Mouse (Mus musculus): Measurements from ENCODE around the gene Cox8a. TPM values are rescaled to one million over a fixed set of nuclear protein-coding genes. Genes with fewer than 3 reads are reported as not detected.
A peak's percentile ranks its signal among the peaks of the same experiment; 100 is the strongest.

Gene Cox8a
- total and polyA plus RNA-seq, 3 experiments = 374 to 934 (median 515) TPM

GRCm38 (mm10) chr19:7205326-7205725, 12.1 kb downstream of the Cox8a start:
- Histone ChIP-seq H3K27me3 (ENCODE audit: insufficient read depth, low read length) (no peaks in the 10 kb centered on the region), H3K9me3 (replicated peaks) (no peaks in the 10 kb centered on the region), H3K4me3 (ENCODE audit: low read depth, low read length) (peak overlapping the region; percentile 93), H3K36me3 (replicated peaks) (peaks cover 56% of the 10 kb centered on the region), H3K4me1 (ENCODE audit: insufficient read depth, low read depth, low read length) (peaks cover 44% of the 10 kb centered on the region)
- TF ChIP-seq CTCF (IDR thresholded peaks at IDR 0.05; ENCODE audit: low read depth, low read length) (no peak), TAL1 (conservative IDR thresholded peaks at IDR 0.05; ENCODE audit: low read depth, low read length) (no peak), GATA2 (IDR thresholded peaks at IDR 0.05; ENCODE audit: borderline replicate concordance, low read depth, low read length) (no peak), GATA1 (IDR thresholded peaks at IDR 0.05; ENCODE audit: borderline replicate concordance, low read length) (no peak), POLR2AphosphoS5 (IDR thresholded peaks at IDR 0.05; ENCODE audit: insufficient replicate concordance, low read depth, low read length) (no peak)
- ATAC-seq (ENCODE audit: extremely low read depth, insufficient number of reproducible peaks, low FRiP score, poor library complexity, severe bottlenecking) (no peak), DNase-seq (ENCODE audit: low spot score) (no peak)

DNA sequence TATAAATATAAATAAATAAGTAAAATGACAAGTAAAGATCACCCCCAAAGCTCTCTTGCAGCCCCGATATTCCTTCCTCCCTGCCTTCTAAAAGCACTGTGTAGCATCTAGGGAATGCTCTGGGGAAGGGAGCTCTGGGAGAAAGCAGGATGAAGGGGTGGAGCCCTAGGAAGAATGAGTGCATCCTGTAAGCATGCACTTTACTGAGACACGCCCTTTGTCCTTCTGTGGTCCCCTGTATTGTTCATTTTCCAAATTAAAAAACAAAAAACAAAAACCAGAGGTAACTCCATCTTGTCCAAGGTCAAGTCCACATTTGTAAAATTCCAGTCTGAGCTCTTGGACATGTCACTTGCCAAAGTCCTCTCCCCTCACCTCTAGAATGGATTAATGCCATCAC, 12.5 kb downstream of the Cox8a start:
- peaks cover 46% of the 10 kb centered on the region for H3K4me1 ChIP-seq (ENCODE audit: insufficient read depth, low read depth, low read length)
- TF ChIP-seq TAL1 (conservative IDR thresholded peaks at IDR 0.05; ENCODE audit: low read depth, low read length) (no peak), POLR2AphosphoS5 (IDR thresholded peaks at IDR 0.05; ENCODE audit: insufficient replicate concordance, low read depth, low read length) (no peak), GATA2 (IDR thresholded peaks at IDR 0.05; ENCODE audit: borderline replicate concordance, low read depth, low read length) (no peak), CTCF (IDR thresholded peaks at IDR 0.05; ENCODE audit: low read depth, low read length) (no peak), GATA1 (IDR thresholded peaks at IDR 0.05; ENCODE audit: borderline replicate concordance, low read length) (no peak)
- H3K27me3 ChIP-seq (ENCODE audit: insufficient read depth, low read length) = no peaks in the 10 kb centered on the region
- H3K4me3 ChIP-seq (ENCODE audit: low read depth, low read length) = peak overlapping the region; percentile 93
- H3K36me3 ChIP-seq (replicated peaks) = peaks cover 58% of the 10 kb centered on the region
- ATAC-seq (ENCODE audit: extremely low read depth, insufficient number of reproducible peaks, low FRiP score, poor library complexity, severe bottlenecking) = no peak
- H3K9me3 ChIP-seq (replicated peaks) = no peaks in the 10 kb centered on the region
- no peak for DNase-seq (ENCODE audit: low spot score)

GRCm38 (mm10) chr19:7200427-7200826, 17.0 kb downstream of the Cox8a start:
- DNase-seq (ENCODE audit: low spot score) (no peak), ATAC-seq (ENCODE audit: extremely low read depth, insufficient number of reproducible peaks, low FRiP score, poor library complexity, severe bottlenecking) (no peak)
- peaks cover 92% of the 10 kb centered on the region for H3K36me3 ChIP-seq (replicated peaks)
- no peak overlapping the region for H3K4me3 ChIP-seq (ENCODE audit: low read depth, low read length)
- TF ChIP-seq CTCF (IDR thresholded peaks at IDR 0.05; ENCODE audit: low read depth, low read length) = no peak
- no peaks in the 10 kb centered on the region for H3K27me3 ChIP-seq (ENCODE audit: insufficient read depth, low read length)
- H3K9me3 ChIP-seq (replicated peaks) = no peaks in the 10 kb centered on the region
- H3K4me1 ChIP-seq (ENCODE audit: insufficient read depth, low read depth, low read length) = peaks cover 68% of the 10 kb centered on the region

- DNase-seq (ENCODE audit: low spot score) (no peak), ATAC-seq (ENCODE audit: extremely low read depth, insufficient number of reproducible peaks, low FRiP score, poor library complexity, severe bottlenecking) (no peak)
- peaks cover 88% of the 10 kb centered on the region for H3K36me3 ChIP-seq (replicated peaks)
- no peak for TF ChIP-seq POLR2AphosphoS5 (IDR thresholded peaks at IDR 0.05; ENCODE audit: insufficient replicate concordance, low read depth, low read length)
- peaks cover 54% of the 10 kb centered on the region for H3K4me1 ChIP-seq (ENCODE audit: insufficient read depth, low read depth, low read length)
- no peak overlapping the region for H3K4me3 ChIP-seq (ENCODE audit: low read depth, low read length)
- no peaks in the 10 kb centered on the region for H3K9me3 ChIP-seq (replicated peaks)
- H3K27me3 ChIP-seq (ENCODE audit: insufficient read depth, low read length) = no peaks in the 10 kb centered on the region
Observed at GRCm38 (mm10) chr19:7199089-7199488, 18.3 kb downstream of the Cox8a start.

GRCm38 (mm10) chr19:7197445-7197844, 20.0 kb downstream of the Cox8a start:
- H3K36me3 ChIP-seq (replicated peaks) = peaks cover 71% of the 10 kb centered on the region
- ATAC-seq (ENCODE audit: extremely low read depth, insufficient number of reproducible peaks, low FRiP score, poor library complexity, severe bottlenecking) = no peak

GRCm38 (mm10) chr19:7196741-7197270, 20.6 kb downstream of the Cox8a start:
- Histone ChIP-seq H3K4me1 (ENCODE audit: insufficient read depth, low read depth, low read length) (peaks cover 44% of the 10 kb centered on the region), H3K4me3 (ENCODE audit: low read depth, low read length) (no peak overlapping the region), H3K9me3 (replicated peaks) (no peaks in the 10 kb centered on the region), H3K27me3 (ENCODE audit: insufficient read depth, low read length) (peaks cover 7% of the 10 kb centered on the region; the same call in 1 of the 2 replicates), H3K36me3 (replicated peaks) (peaks cover 67% of the 10 kb centered on the region)
- DNase-seq (ENCODE audit: low spot score) = no peak
- TF ChIP-seq GATA2 (IDR thresholded peaks at IDR 0.05; ENCODE audit: borderline replicate concordance, low read depth, low read length) (no peak), CTCF (IDR thresholded peaks at IDR 0.05; ENCODE audit: low read depth, low read length) (no peak), POLR2AphosphoS5 (IDR thresholded peaks at IDR 0.05; ENCODE audit: insufficient replicate concordance, low read depth, low read length) (no peak; the same call in 1 of the 2 replicates)
- no peak for ATAC-seq (ENCODE audit: extremely low read depth, insufficient number of reproducible peaks, low FRiP score, poor library complexity, severe bottlenecking)

More at GRCm38 (mm10) chr19:7197445-7197844, 20.0 kb downstream of the Cox8a start:
- H3K4me1 ChIP-seq (ENCODE audit: insufficient read depth, low read depth, low read length) = peaks cover 42% of the 10 kb centered on the region
- DNase-seq (ENCODE audit: low spot score) = no peak
- TF ChIP-seq GATA2 (IDR thresholded peaks at IDR 0.05; ENCODE audit: borderline replicate concordance, low read depth, low read length) = no peak
- TF ChIP-seq CTCF (IDR thresholded peaks at IDR 0.05; ENCODE audit: low read depth, low read length) = no peak
- H3K4me3 ChIP-seq (ENCODE audit: low read depth, low read length) = no peak overlapping the region
- H3K9me3 ChIP-seq (replicated peaks) = no peaks in the 10 kb centered on the region
- peaks cover 3% of the 10 kb centered on the region; the same call in 1 of the 2 replicates for H3K27me3 ChIP-seq (ENCODE audit: insufficient read depth, low read length)

Measured in G1E (cell line).